Mouse (Mus musculus): ENCODE measurements around the gene Mreg. TPM values are rescaled to one million over a fixed set of nuclear protein-coding genes. Genes with fewer than 3 reads are reported as not detected.

The Mreg gene
- polyA plus RNA-seq, 1 experiment from 2014 or later: 34.6 TPM

- no peaks in the 10 kb centered on the region for H3K4me1 ChIP-seq (replicated peaks; ENCODE audit: control insufficient read depth, insufficient read depth)
- DNase-seq (ENCODE audit: low spot score): no peak
- H3K27me3 ChIP-seq (ENCODE audit: control insufficient read depth, insufficient read depth, low read length): no peaks in the 10 kb centered on the region
- no peaks in the 10 kb centered on the region for H3K36me3 ChIP-seq (ENCODE audit: control insufficient read depth, insufficient read depth, low read length)
- H3K4me3 ChIP-seq (ENCODE audit: low read depth, low read length): no peak overlapping the region
- H3K27ac ChIP-seq (replicated peaks): no peak overlapping the region
- 92% methylated on average over 7 of the region's 7 CpGs for WGBS
- ATAC-seq (ENCODE audit: low FRiP score, low TSS enrichment): no peak
- TF ChIP-seq CTCF (IDR thresholded peaks at IDR 0.05; ENCODE audit: low read depth) (no peak), EP300 (optimal IDR thresholded peaks at IDR 0.05) (no peak)
- H3K9me3 ChIP-seq (ENCODE audit: control insufficient read depth, low read length): no peaks in the 10 kb centered on the region
- H3K4me2 ChIP-seq (replicated peaks; ENCODE audit: low read depth): no peak overlapping the region
- no peak overlapping the region for H3K9ac ChIP-seq (ENCODE audit: low read length)
Measured at GRCm38 (mm10) chr1:72179947-72180346, 32.2 kb downstream of the Mreg start.

DNA sequence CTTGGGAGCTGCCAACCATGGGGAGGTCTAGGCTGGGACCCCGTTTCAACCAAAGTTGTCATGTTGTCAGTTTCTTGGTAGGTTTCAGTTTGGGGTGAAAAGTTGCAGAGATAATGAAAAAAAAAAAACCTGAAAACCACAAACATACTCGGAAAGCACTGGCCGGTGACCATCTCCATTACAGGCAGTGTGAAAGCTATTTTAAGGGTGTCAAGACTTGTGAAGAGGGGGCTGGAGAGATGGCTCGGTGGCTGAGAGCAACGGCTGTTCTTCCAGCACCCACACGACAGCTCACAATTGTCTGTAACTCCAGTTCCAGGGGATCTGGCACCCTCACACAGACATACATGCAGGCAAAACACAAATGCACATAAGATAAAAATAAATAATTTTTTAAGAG is 35.9 kb downstream of the Mreg start:
- ATAC-seq (ENCODE audit: low FRiP score, low TSS enrichment) (no peak), DNase-seq (ENCODE audit: low spot score) (no peak)
- no peak overlapping the region for H3K4me3 ChIP-seq (ENCODE audit: low read depth, low read length)
- H3K4me2 ChIP-seq (replicated peaks; ENCODE audit: low read depth): no peak overlapping the region
- no peak overlapping the region for H3K27ac ChIP-seq (replicated peaks)
- H3K27me3 ChIP-seq (ENCODE audit: control insufficient read depth, insufficient read depth, low read length): no peaks in the 10 kb centered on the region
- H3K36me3 ChIP-seq (ENCODE audit: control insufficient read depth, insufficient read depth, low read length): no peaks in the 10 kb centered on the region
- H3K9ac ChIP-seq (ENCODE audit: low read length): no peak overlapping the region
- WGBS: 74% methylated on average over 6 of the region's 6 CpGs
- no peaks in the 10 kb centered on the region for H3K9me3 ChIP-seq (ENCODE audit: control insufficient read depth, low read length)
- no peaks in the 10 kb centered on the region for H3K4me1 ChIP-seq (replicated peaks; ENCODE audit: control insufficient read depth, insufficient read depth)
- TF ChIP-seq EP300 (optimal IDR thresholded peaks at IDR 0.05) (no peak), CTCF (IDR thresholded peaks at IDR 0.05; ENCODE audit: low read depth) (no peak)

GRCm38 (mm10) chr1:72174183-72174582 is 37.9 kb downstream of the Mreg start:
- DNase-seq (ENCODE audit: low spot score) (no peak), ATAC-seq (ENCODE audit: low FRiP score, low TSS enrichment) (no peak)
- Histone ChIP-seq H3K4me2 (replicated peaks; ENCODE audit: low read depth) (no peak overlapping the region), H3K27me3 (ENCODE audit: control insufficient read depth, insufficient read depth, low read length) (no peaks in the 10 kb centered on the region), H3K27ac (replicated peaks) (no peak overlapping the region), H3K4me3 (ENCODE audit: low read depth, low read length) (no peak overlapping the region), H3K4me1 (replicated peaks; ENCODE audit: control insufficient read depth, insufficient read depth) (no peaks in the 10 kb centered on the region), H3K9ac (ENCODE audit: low read length) (no peak overlapping the region), H3K36me3 (ENCODE audit: control insufficient read depth, insufficient read depth, low read length) (no peaks in the 10 kb centered on the region), H3K9me3 (ENCODE audit: control insufficient read depth, low read length) (no peaks in the 10 kb centered on the region)
- TF ChIP-seq EP300 (optimal IDR thresholded peaks at IDR 0.05) (no peak), CTCF (IDR thresholded peaks at IDR 0.05; ENCODE audit: low read depth) (no peak)
- WGBS: 62% methylated on average over 7 of the region's 7 CpGs

- H3K27ac ChIP-seq (replicated peaks): peak overlapping the region; percentile 13; the same call in 1 of the 2 replicates
- no peaks in the 10 kb centered on the region for H3K4me1 ChIP-seq (replicated peaks; ENCODE audit: control insufficient read depth, insufficient read depth)
- peak; percentile 63 for ATAC-seq (ENCODE audit: low FRiP score, low TSS enrichment)
- H3K9ac ChIP-seq (ENCODE audit: low read length): no peak overlapping the region
- no peak overlapping the region for H3K4me3 ChIP-seq (ENCODE audit: low read depth, low read length)
- H3K36me3 ChIP-seq (ENCODE audit: control insufficient read depth, insufficient read depth, low read length): no peaks in the 10 kb centered on the region
- no peak for TF ChIP-seq EP300 (optimal IDR thresholded peaks at IDR 0.05)
- TF ChIP-seq CTCF (IDR thresholded peaks at IDR 0.05; ENCODE audit: low read depth): no peak
- H3K9me3 ChIP-seq (ENCODE audit: control insufficient read depth, low read length): no peaks in the 10 kb centered on the region
- H3K27me3 ChIP-seq (ENCODE audit: control insufficient read depth, insufficient read depth, low read length): no peaks in the 10 kb centered on the region
- no peak for DNase-seq (ENCODE audit: low spot score)
- WGBS: 47% methylated on average over 8 of the region's 8 CpGs
- H3K4me2 ChIP-seq (replicated peaks; ENCODE audit: low read depth): no peak overlapping the region
Measured at GRCm38 (mm10) chr1:72173402-72174051, 38.6 kb downstream of the Mreg start.

DNA sequence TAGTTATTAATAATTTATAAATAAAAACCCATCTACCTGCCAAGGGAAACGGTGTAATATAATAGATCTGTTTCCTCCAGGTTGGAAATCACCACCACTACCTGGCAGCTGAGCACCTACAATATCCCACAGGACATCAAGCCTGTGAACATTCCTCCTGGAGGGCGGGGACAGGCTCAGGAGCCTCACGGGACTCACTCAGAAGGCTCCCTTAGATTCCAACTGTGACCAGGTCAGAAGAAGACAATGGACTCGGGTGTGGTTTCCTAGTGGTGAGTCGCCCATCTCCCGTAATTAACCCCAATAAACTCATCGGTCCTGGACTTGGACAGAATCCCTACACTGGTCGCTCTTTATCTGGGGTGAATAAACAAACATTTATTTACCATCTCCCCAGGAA is 39.3 kb downstream of the Mreg start:
- Histone ChIP-seq H3K4me1 (replicated peaks; ENCODE audit: control insufficient read depth, insufficient read depth) (no peaks in the 10 kb centered on the region), H3K4me3 (ENCODE audit: low read depth, low read length) (no peak overlapping the region), H3K36me3 (ENCODE audit: control insufficient read depth, insufficient read depth, low read length) (no peaks in the 10 kb centered on the region), H3K27me3 (ENCODE audit: control insufficient read depth, insufficient read depth, low read length) (no peaks in the 10 kb centered on the region), H3K4me2 (replicated peaks; ENCODE audit: low read depth) (no peak overlapping the region), H3K27ac (replicated peaks) (no peak overlapping the region), H3K9ac (ENCODE audit: low read length) (no peak overlapping the region), H3K9me3 (ENCODE audit: control insufficient read depth, low read length) (no peaks in the 10 kb centered on the region)
- no peak for DNase-seq (ENCODE audit: low spot score)
- TF ChIP-seq CTCF (IDR thresholded peaks at IDR 0.05; ENCODE audit: low read depth) (no peak), EP300 (optimal IDR thresholded peaks at IDR 0.05) (no peak)
- WGBS: 63% methylated on average over 8 of the region's 8 CpGs
- no peak for ATAC-seq (ENCODE audit: low FRiP score, low TSS enrichment)

DNA sequence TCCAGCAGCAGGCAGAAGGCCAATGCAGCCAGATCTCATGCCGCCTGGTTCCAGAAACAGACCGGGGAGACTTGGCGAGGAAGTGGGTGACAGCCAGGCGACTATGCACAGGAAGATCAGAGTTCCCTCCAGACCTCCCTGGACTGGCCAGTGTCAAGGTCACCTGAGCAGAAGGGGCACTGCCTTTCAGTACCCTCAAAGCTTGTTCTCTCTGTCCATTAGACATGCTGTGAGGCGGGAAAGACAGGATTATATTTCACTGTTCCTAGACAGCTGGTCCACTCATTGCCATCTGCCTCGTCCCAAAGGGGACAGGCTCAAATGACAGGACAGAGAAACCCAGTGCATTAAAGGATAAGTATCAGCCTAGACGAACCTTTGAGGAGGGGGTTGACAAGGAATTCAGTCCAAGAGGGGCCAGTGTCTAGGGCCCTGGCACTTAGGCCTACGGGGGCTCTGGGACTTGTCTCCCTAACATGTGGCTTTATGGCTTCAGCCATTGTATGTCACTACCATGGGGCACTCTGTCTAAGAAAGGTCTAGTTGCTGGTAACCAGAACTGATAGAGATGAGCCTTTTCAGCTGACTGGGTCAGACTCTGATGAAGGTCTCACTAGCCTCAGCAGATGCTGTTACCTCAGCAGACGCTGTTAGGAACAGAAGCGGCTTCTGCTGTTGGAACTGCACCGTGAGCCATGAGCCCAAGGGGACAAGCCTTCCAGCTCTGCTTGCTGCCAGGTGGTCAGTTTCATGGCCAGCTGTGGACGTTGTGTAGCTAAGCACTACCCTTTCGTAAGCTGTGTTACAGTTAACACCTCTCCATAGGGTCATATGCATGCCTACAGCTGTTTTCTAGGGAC is 40.9 kb downstream of the Mreg start:
- H3K27ac ChIP-seq (replicated peaks): no peak overlapping the region
- H3K4me1 ChIP-seq (replicated peaks; ENCODE audit: control insufficient read depth, insufficient read depth): no peaks in the 10 kb centered on the region
- H3K9me3 ChIP-seq (ENCODE audit: control insufficient read depth, low read length): no peaks in the 10 kb centered on the region
- no peak overlapping the region for H3K4me3 ChIP-seq (ENCODE audit: low read depth, low read length)
- no peak for TF ChIP-seq EP300 (optimal IDR thresholded peaks at IDR 0.05)
- TF ChIP-seq CTCF (IDR thresholded peaks at IDR 0.05; ENCODE audit: low read depth): no peak
- no peaks in the 10 kb centered on the region for H3K27me3 ChIP-seq (ENCODE audit: control insufficient read depth, insufficient read depth, low read length)
- H3K36me3 ChIP-seq (ENCODE audit: control insufficient read depth, insufficient read depth, low read length): no peaks in the 10 kb centered on the region
- 73% methylated on average over 13 of the region's 13 CpGs for WGBS
- no peak overlapping the region for H3K4me2 ChIP-seq (replicated peaks; ENCODE audit: low read depth)
- no peak overlapping the region for H3K9ac ChIP-seq (ENCODE audit: low read length)
- ATAC-seq (ENCODE audit: low FRiP score, low TSS enrichment) (no peak), DNase-seq (ENCODE audit: low spot score) (no peak)

All from stomach, postnatal 0 days (tissue).